Mouse (Mus musculus) Patski (cell line): ENCODE results near the gene Gm10837. TPM values are rescaled to one million over a fixed set of nuclear protein-coding genes. Genes with fewer than 3 reads are reported as not detected.
A peak's percentile ranks its signal among the peaks of the same experiment; 100 is the strongest.
"Not testable (repeated sequence)": the region's sequence is repeated elsewhere in the genome, so short reads cannot be mapped to it uniquely, and the experiment has no call there.

Source experiments
- ATAC-seq: fragments of 100-300 bp; one replicate; pipeline ENCODE4 v1.8.0; 2021
- CTCF ChIA-PET: fragments of 350-600 bp; sonication (Branson Sonifier 250); formaldehyde crosslinking; loops from one replicate; lab custom pipeline; 2022; ENCODE audit warnings: inconsistent platforms; lab: Charles Lee
- POLR2A ChIA-PET: fragments of 350-600 bp; sonication (Branson Sonifier 250); formaldehyde crosslinking; loops from one replicate; lab custom pipeline; 2022; ENCODE audit warnings: antibody characterized with exemption, inconsistent platforms; lab: Charles Lee
- DNase-seq: peaks from one replicate; pipeline ENCODE4 v3.0.0-alpha.2; 2011; ENCODE audit warnings: low read depth, low spot score
- H3K27me3 ChIP-seq: fragments of 371-371 bp; one replicate; pipeline ENCODE4 v1.5.1; 2021
- CTCF ChIP-seq: fragments of 100-300 bp; IDR thresholded peaks from one replicate; pipeline ENCODE4 v1.5.1; 2021
- in situ Hi-C: fragments of 300-500 bp; cut with MboI; formaldehyde crosslinking; loops from 3 replicates; pipeline ENCODE4 v1.11.1; 2018; ENCODE audit warnings: low pct_unique_long_range_greater_than_20kb, mixed read lengths
- polyA plus RNA-seq: library from polyadenylated mRNA; unstranded; gene quantifications from one replicate; pipeline ENCODE4 v1.2.3, GENCODE M21; 2021

Gm10837 gene
- polyA plus RNA-seq, 1 experiment from 2014 or later = not detected

- ChIA-PET CTCF (no interaction called here), POLR2A (no interaction called here)
- no peak for TF ChIP-seq CTCF
- no peak for ATAC-seq
- in situ Hi-C loops = loop anchor here (25.0 kb wide), 1 partner anchor 218 kb away; no protein-coding TSS in a partner anchor
- H3K27me3 ChIP-seq = no peaks in the 10 kb centered on the region
- DNase-seq = no peak
Observed at GRCm38 (mm10) chr14:122454901-122455561, 35.4 kb upstream of the Gm10837 start.

- DNase-seq = no peak
- ATAC-seq = no peak
- CTCF ChIA-PET = no interaction called here
- in situ Hi-C loops = loop anchor here (25.0 kb wide), 1 partner anchor 218 kb away; no protein-coding TSS in a partner anchor
- POLR2A ChIA-PET = interaction anchor here (0.7 kb wide), 1 partner anchor 1186 kb away, joined by 4 read pairs; no protein-coding TSS in a partner anchor
- no peaks in the 10 kb centered on the region for H3K27me3 ChIP-seq
- TF ChIP-seq CTCF = no peak
Observed at GRCm38 (mm10) chr14:122455562-122455958, 34.8 kb upstream of the Gm10837 start.

- POLR2A ChIA-PET, DNase-seq, CTCF ChIA-PET, ATAC-seq, H3K27me3 ChIP-seq: not testable (repeated sequence)
- in situ Hi-C loops = loop anchor here (25.0 kb wide), 1 partner anchor 222 kb away; no protein-coding TSS in a partner anchor
Observed at GRCm38 (mm10) chr14:122459332-122459731, 31.1 kb upstream of the Gm10837 start.

- POLR2A ChIA-PET = interaction anchor here (0.6 kb wide), 1 partner anchor 62 kb away, joined by 3 read pairs; no protein-coding TSS in a partner anchor
- in situ Hi-C loops = loop anchor here (5.0 to 25.0 kb wide), 2 partner anchors 82 to 222 kb away; no protein-coding TSS in a partner anchor
- ATAC-seq = no peak
Observed at GRCm38 (mm10) chr14:122459776-122460175, 30.6 kb upstream of the Gm10837 start.

GRCm38 (mm10) chr14:122460226-122460625 is 30.2 kb upstream of the Gm10837 start:
- CTCF ChIA-PET = interaction anchor here (1.1 kb wide), 1 partner anchor 236 kb away, joined by 4 read pairs; no protein-coding TSS in a partner anchor
- no peak for ATAC-seq

More at GRCm38 (mm10) chr14:122459776-122460175, 30.6 kb upstream of the Gm10837 start:
- TF ChIP-seq CTCF = no peak
- H3K27me3 ChIP-seq = no peaks in the 10 kb centered on the region
- CTCF ChIA-PET = interaction anchor here (1.1 kb wide), 1 partner anchor 236 kb away, joined by 4 read pairs; no protein-coding TSS in a partner anchor
- DNase-seq = no peak

GRCm38 (mm10) chr14:122461500-122461899 is 28.9 kb upstream of the Gm10837 start:
- ATAC-seq = no peak
- ChIA-PET POLR2A (interaction anchor here (0.6 to 0.9 kb wide), 2 partner anchors 14 to 114 kb away, joined by 3 read pairs; no protein-coding TSS in a partner anchor), CTCF (no interaction called here)
- in situ Hi-C loops = loop anchor here (5.0 to 25.0 kb wide), 2 partner anchors 84 to 224 kb away; no protein-coding TSS in a partner anchor
- no peak for DNase-seq
- H3K27me3 ChIP-seq = no peaks in the 10 kb centered on the region
- TF ChIP-seq CTCF = no peak

More at GRCm38 (mm10) chr14:122460226-122460625, 30.2 kb upstream of the Gm10837 start:
- in situ Hi-C loops = loop anchor here (5.0 to 25.0 kb wide), 2 partner anchors 83 to 223 kb away; no protein-coding TSS in a partner anchor
- TF ChIP-seq CTCF = no peak
- POLR2A ChIA-PET = interaction anchor here (0.6 kb wide), 1 partner anchor 62 kb away, joined by 3 read pairs; no protein-coding TSS in a partner anchor
- no peak for DNase-seq
- no peaks in the 10 kb centered on the region for H3K27me3 ChIP-seq

GRCm38 (mm10) chr14:122461966-122462365 is 28.4 kb upstream of the Gm10837 start:
- POLR2A ChIA-PET = interaction anchor here (0.6 to 0.9 kb wide), 2 partner anchors 15 to 115 kb away, joined by 3 read pairs; no protein-coding TSS in a partner anchor

GRCm38 (mm10) chr14:122462689-122463079 is 27.7 kb upstream of the Gm10837 start:
- H3K27me3 ChIP-seq = no peaks in the 10 kb centered on the region
- ChIA-PET CTCF (no interaction called here), POLR2A (no interaction called here)
- no peak for ATAC-seq
- TF ChIP-seq CTCF = no peak
- DNase-seq = no peak
- in situ Hi-C loops = loop anchor here (5.0 to 25.0 kb wide), 2 partner anchors 85 to 225 kb away; no protein-coding TSS in a partner anchor

More at GRCm38 (mm10) chr14:122461966-122462365, 28.4 kb upstream of the Gm10837 start:
- no peaks in the 10 kb centered on the region for H3K27me3 ChIP-seq
- in situ Hi-C loops = loop anchor here (5.0 to 25.0 kb wide), 2 partner anchors 85 to 225 kb away; no protein-coding TSS in a partner anchor
- no peak for DNase-seq
- CTCF ChIA-PET = no interaction called here
- TF ChIP-seq CTCF = no peak
- no peak for ATAC-seq

- in situ Hi-C loops = loop anchor here (5.0 to 25.0 kb wide), 2 partner anchors 86 to 226 kb away; no protein-coding TSS in a partner anchor
- TF ChIP-seq CTCF = no peak
- H3K27me3 ChIP-seq = no peaks in the 10 kb centered on the region
- DNase-seq (no peak), ATAC-seq (peak; percentile 31)
- CTCF ChIA-PET = no interaction called here
- POLR2A ChIA-PET = no interaction called here
Observed at GRCm38 (mm10) chr14:122463080-122463691, 27.2 kb upstream of the Gm10837 start.

- H3K27me3 ChIP-seq, CTCF ChIA-PET, DNase-seq: not testable (repeated sequence)
- peak; percentile 83 for ATAC-seq
- in situ Hi-C loops = loop anchor here (5.0 to 25.0 kb wide), 2 partner anchors 87 to 227 kb away; no protein-coding TSS in a partner anchor
- POLR2A ChIA-PET = interaction anchor here (0.7 to 2.6 kb wide), 3 partner anchors 11 to 240 kb away, joined by 3 to 17 read pairs (median 7); partner anchors contain the start of gene Zic2
Observed at GRCm38 (mm10) chr14:122463734-122464341, 26.5 kb upstream of the Gm10837 start.
